Mouse (Mus musculus) neural tube, embryonic 15.5 days (tissue): ENCODE measurements around the gene Traf3. TPM values are rescaled to one million over a fixed set of nuclear protein-coding genes. Genes with fewer than 3 reads are reported as not detected.

ENCODE experiments used
- ATAC-seq: fragments of 200-750 bp; cut with Nextera tagmentation; 2 replicates; pipeline ENCODE4 v1.8.0; 2017; ENCODE audit warnings: mild to moderate bottlenecking, moderate TSS enrichment, moderate library complexity; ENCODE audit not compliant: low FRiP score
- H3K27ac ChIP-seq: fragments of 300-500 bp; sonication (generic); replicated peaks from 2 replicates; pipeline ENCODE4 v1.5.1; 2015; ENCODE audit warnings: mild to moderate bottlenecking, inconsistent platforms
- H3K27me3 ChIP-seq: fragments of 300-500 bp; sonication (generic); replicated peaks from 2 replicates; pipeline ENCODE4 v1.6.1; 2015; ENCODE audit warnings: inconsistent platforms
- H3K36me3 ChIP-seq: fragments of 300-500 bp; sonication (generic); 2 replicates; pipeline ENCODE4 v1.6.1; 2015; ENCODE audit warnings: inconsistent platforms
- H3K4me1 ChIP-seq: fragments of 300-500 bp; sonication (generic); 2 replicates; pipeline ENCODE4 v1.6.1; 2015; ENCODE audit warnings: inconsistent platforms
- H3K4me2 ChIP-seq: fragments of 300-500 bp; sonication (generic); 2 replicates; pipeline ENCODE4 v1.6.1; 2015; ENCODE audit warnings: inconsistent platforms, mild to moderate bottlenecking, moderate library complexity
- H3K4me3 ChIP-seq: fragments of 300-500 bp; sonication (generic); replicated peaks from 2 replicates; pipeline ENCODE4 v1.5.1; 2015; ENCODE audit warnings: mild to moderate bottlenecking, inconsistent platforms
- H3K9ac ChIP-seq: fragments of 300-500 bp; sonication (generic); replicated peaks from 2 replicates; pipeline ENCODE4 v1.6.1; 2015; ENCODE audit warnings: mild to moderate bottlenecking, inconsistent platforms
- H3K9me3 ChIP-seq: fragments of 300-500 bp; sonication (generic); replicated peaks from 2 replicates; pipeline ENCODE4 v1.6.1; 2016; ENCODE audit warnings: inconsistent platforms
- WGBS: fragments of 180-500 bp; shearing (Covaris S2); methylation state at CpG from one replicate; pipeline ENCODE4 v1.1.7; 2015; ENCODE audit warnings: mixed read lengths; 5-methylcytosine and 5-hydroxymethylcytosine counted together
- polyA plus RNA-seq: library from polyadenylated mRNA; unstranded; fragments of >200 nt; fragmentation: Nextera tagmentation; extraction: Ambion mirVana; gene quantifications from 2 replicates; pipeline ENCODE4 v1.2.1, GENCODE M21; 2015

Gene Traf3
- 16.9 and 19.0 TPM in 2 replicates for polyA plus RNA-seq

DNA sequence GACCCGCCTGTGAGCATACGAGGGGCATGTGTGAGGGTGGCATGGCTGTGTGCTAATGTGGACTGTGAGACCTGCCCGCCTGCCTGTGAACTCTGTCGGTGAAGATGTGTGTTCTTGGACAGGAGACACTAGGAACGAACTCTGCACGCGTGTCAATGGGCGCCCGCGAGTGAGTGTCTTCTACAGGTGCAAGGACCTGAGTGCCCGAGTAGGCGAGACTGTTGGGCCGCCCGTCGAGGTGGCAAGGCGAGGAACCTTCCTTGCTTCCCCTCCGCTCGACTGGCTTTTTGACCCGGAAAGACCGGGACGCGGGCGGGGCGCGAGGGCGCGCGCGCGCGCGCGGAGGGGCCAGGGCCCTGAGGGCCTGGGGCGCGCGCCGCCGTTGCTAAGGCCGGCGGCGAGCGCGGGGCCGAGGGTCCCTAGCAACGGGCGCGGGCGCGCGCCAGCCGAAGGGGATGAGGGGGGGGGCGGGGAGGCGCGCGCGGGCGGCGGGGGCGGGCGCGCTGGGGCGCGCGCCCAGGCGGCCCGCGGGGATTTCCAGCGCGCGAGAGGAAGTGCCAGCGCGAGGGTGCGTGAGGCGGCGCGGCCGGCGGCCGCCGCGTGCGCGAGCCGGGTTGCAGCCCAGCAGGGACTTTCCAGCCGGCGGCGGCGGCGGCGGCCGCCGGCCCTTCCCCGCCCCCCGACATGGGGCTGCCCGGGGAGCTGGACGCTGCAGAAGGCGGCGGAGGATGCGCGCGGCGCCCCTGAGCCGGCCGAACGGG lies at the start of gene Traf3:
Gene Traf3, plus strand, starts transcription at position 540 of the 761 bp plus-strand sequence.
- peak; percentile 16; the same call in 1 of the 2 replicates for ATAC-seq
- Histone ChIP-seq H3K4me3 (peak within 1 kb of the TSS; percentile 82), H3K36me3 (no peaks in the 10 kb centered on the region), H3K27me3 (no peaks in the 10 kb centered on the region), H3K9ac (peak within 1 kb of the TSS; percentile 76), H3K4me1 (peaks cover 64% of the 10 kb centered on the region), H3K27ac (peak within 1 kb of the TSS; percentile 86), H3K9me3 (no peaks in the 10 kb centered on the region), H3K4me2 (peak within 1 kb of the TSS; percentile 79)
- WGBS, result 6% methylated on average over 60 of the region's 105 CpGs

DNA sequence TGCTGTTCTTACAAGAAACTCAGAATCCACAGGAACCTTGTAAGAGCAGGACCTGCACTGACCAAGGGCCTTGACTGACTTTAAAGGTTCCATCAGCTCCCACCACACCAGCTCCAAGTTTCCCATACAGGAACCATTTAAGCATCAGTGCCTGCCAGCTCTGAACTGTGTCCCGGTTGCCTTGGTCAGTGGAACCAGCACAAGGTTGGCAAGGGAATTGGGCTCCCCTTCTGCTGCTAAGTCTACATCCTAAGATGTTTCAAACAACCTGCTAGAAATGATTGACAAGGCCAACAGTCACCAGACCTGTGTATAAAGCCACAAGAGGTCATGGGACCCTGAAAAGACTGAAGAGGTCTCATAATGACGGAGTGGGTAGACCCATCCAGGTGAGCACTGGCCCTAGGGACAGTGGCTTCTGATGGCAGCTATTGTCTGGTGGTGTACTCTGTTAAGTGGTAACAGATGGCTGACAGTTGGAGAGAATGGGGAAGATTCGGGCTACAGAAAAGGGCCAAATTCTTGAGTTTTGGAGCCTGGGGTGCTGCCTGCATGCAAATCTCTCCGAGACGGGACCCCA lies 46.6 kb upstream of the Traf3 start:
- Histone ChIP-seq H3K9me3 (no peaks in the 10 kb centered on the region), H3K9ac (no peak overlapping the region), H3K36me3 (peaks cover 15% of the 10 kb centered on the region), H3K4me1 (peaks cover 2% of the 10 kb centered on the region), H3K27me3 (no peaks in the 10 kb centered on the region), H3K27ac (no peak overlapping the region), H3K4me3 (no peak overlapping the region), H3K4me2 (no peak overlapping the region)
- ATAC-seq, result no peak
- 96% methylated on average over 5 of the region's 5 CpGs for WGBS

DNA sequence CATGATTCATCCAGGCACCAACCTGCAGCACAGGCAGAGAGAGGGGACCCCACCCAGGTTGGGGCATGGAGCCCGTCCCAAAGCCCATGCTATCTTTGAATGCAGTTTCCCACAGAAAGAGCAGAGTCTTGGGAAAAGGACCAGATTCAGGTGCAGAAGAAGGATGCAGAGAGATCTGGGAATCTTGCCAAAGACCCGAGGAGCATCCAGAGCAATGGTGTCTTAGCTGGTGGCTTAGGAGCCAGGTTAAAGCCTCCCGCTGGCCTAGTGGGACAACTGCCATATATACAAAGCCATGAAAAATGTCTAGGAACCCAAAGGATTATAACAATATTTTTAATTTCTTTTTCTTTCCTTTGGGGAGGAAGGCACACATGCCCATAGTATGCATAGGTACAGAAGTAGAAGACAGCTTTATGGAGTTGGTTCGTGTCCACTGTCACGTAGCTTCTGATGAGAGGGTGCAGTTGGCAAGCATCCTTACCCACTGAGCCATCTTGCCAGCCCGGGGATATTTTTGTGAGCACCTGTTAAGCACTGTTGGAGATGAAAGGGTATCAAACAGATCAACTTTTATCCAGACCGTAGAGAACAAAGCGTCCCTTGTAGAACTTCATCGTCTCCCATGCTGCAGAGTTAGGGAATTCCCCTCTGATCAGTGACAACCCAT lies 45.1 kb upstream of the Traf3 start:
- Histone ChIP-seq H3K27me3 (no peaks in the 10 kb centered on the region), H3K4me3 (no peak overlapping the region), H3K9me3 (no peaks in the 10 kb centered on the region), H3K27ac (no peak overlapping the region), H3K9ac (no peak overlapping the region), H3K36me3 (peaks cover 15% of the 10 kb centered on the region), H3K4me2 (no peak overlapping the region), H3K4me1 (peaks cover 10% of the 10 kb centered on the region)
- 90% methylated on average over 9 of the region's 9 CpGs for WGBS
- no peak for ATAC-seq

DNA sequence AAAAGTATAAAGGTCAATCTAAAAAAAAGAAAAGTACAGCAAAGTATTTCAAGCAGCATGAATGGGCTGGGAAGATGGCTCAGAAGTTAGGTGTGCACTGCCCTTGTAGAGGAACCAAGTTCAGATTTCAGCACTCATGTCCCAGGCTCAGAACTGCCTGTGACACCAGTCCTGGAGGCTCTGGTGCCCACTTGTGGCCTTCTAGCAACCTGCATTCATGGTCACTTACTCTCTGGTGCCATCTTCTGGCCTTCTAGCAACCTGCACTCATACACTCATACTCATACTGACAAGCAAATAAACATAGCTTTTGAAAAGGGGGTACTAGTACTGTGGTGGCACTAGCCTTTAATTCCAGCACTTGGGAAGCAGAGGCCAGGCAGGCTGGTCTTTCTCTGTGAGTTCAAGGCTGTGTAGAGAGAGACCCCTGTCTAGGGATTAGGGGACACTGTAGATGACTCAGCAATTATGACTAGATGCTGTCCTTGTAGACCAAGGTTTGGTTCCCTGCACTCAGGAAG lies 43.8 kb upstream of the Traf3 start:
- H3K4me2 ChIP-seq, result no peak overlapping the region
- no peak overlapping the region for H3K4me3 ChIP-seq
- no peak overlapping the region for H3K27ac ChIP-seq
- H3K9ac ChIP-seq, result no peak overlapping the region
- H3K9me3 ChIP-seq, result no peaks in the 10 kb centered on the region
- H3K36me3 ChIP-seq, result peaks cover 10% of the 10 kb centered on the region
- peaks cover 10% of the 10 kb centered on the region for H3K4me1 ChIP-seq
- no peak for ATAC-seq
- H3K27me3 ChIP-seq, result no peaks in the 10 kb centered on the region

DNA sequence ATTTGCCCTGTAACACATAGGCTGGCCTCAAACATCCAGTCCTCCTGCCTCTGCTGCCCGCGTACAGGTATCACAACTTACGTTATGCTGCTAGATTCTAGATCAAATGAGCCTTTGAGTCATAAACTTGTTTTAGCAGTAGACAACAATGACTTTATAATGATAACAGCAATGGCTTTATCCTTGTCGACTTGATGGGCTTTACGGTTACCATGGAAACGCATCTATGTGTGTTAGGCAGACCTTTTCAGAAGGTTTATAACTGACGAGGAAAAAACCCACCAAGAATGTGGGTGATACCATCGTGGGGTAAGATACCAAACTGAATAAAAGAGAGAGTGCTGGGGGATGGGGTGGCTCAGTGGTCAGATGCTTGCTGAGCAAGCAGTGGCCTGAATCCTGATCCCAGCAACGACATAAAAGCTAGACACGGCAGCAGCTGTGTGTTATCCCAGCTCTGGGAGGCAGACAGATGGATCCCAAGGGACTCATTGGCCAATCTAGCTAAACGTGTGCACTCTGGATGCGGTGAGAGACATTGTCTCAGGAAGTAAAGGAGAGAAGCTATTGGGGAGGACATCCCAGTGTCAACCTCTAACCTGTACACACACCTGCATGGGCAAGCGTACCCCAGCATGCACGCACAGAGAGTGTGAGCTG lies 41.4 kb upstream of the Traf3 start:
- Histone ChIP-seq H3K4me1 (peaks cover 10% of the 10 kb centered on the region), H3K36me3 (no peaks in the 10 kb centered on the region), H3K27ac (peak overlapping the region; percentile 29; the same call in 1 of the 2 replicates), H3K4me2 (peak overlapping the region; percentile 19; the same call in 1 of the 2 replicates), H3K4me3 (no peak overlapping the region), H3K9me3 (no peaks in the 10 kb centered on the region), H3K27me3 (no peaks in the 10 kb centered on the region), H3K9ac (no peak overlapping the region)
- ATAC-seq, result 0 out of 2 replicates have a peak, but pooled peaks have one; percentile 35
- 49% methylated on average over 14 of the region's 14 CpGs for WGBS

DNA sequence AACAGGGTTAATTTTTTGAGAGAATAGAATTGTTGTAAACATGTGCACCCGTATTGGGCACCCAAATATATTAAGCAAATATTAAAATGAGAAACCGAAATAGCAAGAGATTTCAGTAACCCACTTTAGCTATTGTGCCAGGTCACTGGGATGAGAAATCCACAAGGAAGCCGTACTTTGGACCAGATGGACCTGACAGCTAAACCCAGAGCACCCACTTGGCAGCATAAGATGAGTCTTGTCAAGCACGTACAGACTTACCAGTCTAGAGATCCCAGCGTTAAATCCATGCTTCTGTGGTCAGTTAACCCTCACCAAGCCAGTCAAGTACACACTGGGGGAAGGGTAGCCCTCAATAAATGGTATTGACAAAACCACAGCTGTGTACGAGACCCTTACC lies 40.5 kb upstream of the Traf3 start:
- no peak overlapping the region for H3K27ac ChIP-seq
- no peaks in the 10 kb centered on the region for H3K36me3 ChIP-seq
- no peaks in the 10 kb centered on the region for H3K9me3 ChIP-seq
- 76% methylated on average over 6 of the region's 6 CpGs for WGBS
- ATAC-seq, result no peak
- no peaks in the 10 kb centered on the region for H3K27me3 ChIP-seq
- no peak overlapping the region for H3K4me3 ChIP-seq
- no peak overlapping the region for H3K4me2 ChIP-seq
- H3K4me1 ChIP-seq, result peaks cover 10% of the 10 kb centered on the region
- no peak overlapping the region for H3K9ac ChIP-seq

DNA sequence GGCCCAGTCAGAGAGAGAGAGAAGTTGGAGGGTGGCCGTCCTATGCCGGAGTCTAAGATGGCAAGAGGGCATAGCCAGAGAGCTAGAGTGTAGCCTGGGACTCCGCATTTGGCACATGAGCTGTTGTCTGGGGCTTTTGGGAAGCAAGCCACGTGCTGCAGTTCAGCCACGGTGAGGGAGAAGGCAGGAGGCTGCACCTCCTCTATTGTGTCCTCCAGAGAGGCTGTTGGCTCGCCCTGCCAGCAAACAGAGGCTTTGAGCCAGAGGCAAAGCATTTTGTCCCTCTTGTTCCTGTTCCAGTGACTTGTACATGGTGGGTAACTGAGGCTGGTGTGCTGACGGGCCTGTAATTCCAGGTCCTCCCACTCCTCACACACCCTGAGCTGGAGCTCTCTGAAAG lies 32.0 kb upstream of the Traf3 start:
- Histone ChIP-seq H3K27me3 (no peaks in the 10 kb centered on the region), H3K4me2 (no peak overlapping the region), H3K9ac (no peak overlapping the region), H3K27ac (peak overlapping the region; percentile 54; the same call in 1 of the 2 replicates), H3K4me3 (no peak overlapping the region), H3K4me1 (0 out of 2 replicates have a peak, but pooled peaks cover 8% of the 10 kb centered on the region), H3K36me3 (no peaks in the 10 kb centered on the region), H3K9me3 (no peaks in the 10 kb centered on the region)
- no peak for ATAC-seq
- WGBS, result 78% methylated on average over 7 of the region's 7 CpGs

DNA sequence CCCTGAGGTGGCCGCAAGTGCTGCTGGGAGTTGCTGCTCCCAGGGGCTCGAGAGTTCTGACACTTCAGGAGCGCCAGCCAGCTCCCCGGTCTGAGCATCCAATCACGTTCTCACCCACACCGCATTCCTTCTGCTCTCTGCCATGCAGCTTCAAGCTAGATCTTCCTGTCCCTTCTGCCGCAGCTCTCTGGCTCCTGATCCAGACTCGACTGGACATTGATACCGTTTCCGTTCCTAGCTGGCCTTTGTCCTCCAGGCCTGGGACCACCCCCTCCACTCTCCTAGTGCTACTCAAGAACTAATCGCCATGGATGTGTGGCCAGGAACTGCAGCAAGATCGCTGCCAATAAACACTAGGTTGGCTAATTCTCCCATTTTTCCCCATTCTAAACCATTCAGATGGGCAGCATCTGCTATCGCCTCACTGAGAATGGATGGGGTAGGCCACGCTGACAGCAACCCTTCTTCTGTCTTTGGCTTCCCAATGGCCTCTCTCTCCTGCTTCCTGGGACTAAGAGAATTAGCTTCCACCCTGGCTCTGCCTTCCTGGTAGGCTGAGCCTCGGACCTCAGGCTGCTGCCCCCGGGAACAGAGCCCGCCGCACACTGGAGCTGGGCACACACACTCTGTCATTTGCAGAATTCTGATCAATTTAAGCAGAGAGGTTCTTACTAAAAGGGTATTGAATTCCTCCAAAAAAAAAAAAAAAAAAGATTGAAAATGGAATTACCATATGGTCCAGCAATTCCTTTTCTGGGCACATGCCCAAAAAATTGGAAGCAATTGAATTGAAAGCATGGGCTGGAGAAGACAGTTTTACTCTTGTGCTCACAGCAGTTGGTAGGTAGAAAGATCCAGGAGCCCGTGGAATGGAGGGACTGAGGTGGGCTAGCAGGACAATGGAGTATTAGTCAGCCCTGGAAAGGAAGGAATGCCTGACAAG lies 31.1 kb upstream of the Traf3 start:
- Histone ChIP-seq H3K4me2 (no peak overlapping the region), H3K27ac (0 out of 2 replicates have a peak overlapping the region, but pooled peaks have one; percentile 54), H3K36me3 (no peaks in the 10 kb centered on the region), H3K4me1 (0 out of 2 replicates have a peak, but pooled peaks cover 8% of the 10 kb centered on the region), H3K9ac (no peak overlapping the region), H3K4me3 (no peak overlapping the region), H3K9me3 (no peaks in the 10 kb centered on the region), H3K27me3 (no peaks in the 10 kb centered on the region)
- no peak for ATAC-seq
- WGBS, result 72% methylated on average over 19 of the region's 19 CpGs

DNA sequence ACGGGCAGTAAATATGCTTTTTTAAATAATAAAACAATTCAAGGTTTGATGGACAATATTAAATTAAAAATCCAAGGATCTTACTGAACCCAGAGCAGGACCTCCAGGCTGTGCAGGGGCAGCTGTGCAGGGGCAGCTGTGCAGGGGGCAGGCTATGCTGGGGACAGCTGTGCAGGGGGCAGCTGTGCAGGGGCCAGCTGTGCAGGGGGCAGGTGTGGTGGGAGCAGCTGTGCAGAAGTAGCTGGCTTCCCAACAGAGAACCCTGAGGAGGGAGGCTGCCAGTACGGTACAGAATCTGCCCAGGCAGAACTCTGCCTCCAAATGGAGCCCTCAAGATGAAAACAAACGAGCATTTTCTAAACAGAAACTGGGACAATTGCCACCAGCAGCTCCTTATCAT lies 30.2 kb upstream of the Traf3 start:
- no peaks in the 10 kb centered on the region for H3K9me3 ChIP-seq
- no peak overlapping the region for H3K4me2 ChIP-seq
- H3K36me3 ChIP-seq, result no peaks in the 10 kb centered on the region
- H3K27me3 ChIP-seq, result no peaks in the 10 kb centered on the region
- H3K4me3 ChIP-seq, result no peak overlapping the region
- H3K27ac ChIP-seq, result no peak overlapping the region
- WGBS, result 60% methylated on average over 3 of the region's 3 CpGs
- no peak; the same call in 1 of the 2 replicates for ATAC-seq
- no peak overlapping the region for H3K9ac ChIP-seq
- 0 out of 2 replicates have a peak, but pooled peaks cover 8% of the 10 kb centered on the region for H3K4me1 ChIP-seq

DNA sequence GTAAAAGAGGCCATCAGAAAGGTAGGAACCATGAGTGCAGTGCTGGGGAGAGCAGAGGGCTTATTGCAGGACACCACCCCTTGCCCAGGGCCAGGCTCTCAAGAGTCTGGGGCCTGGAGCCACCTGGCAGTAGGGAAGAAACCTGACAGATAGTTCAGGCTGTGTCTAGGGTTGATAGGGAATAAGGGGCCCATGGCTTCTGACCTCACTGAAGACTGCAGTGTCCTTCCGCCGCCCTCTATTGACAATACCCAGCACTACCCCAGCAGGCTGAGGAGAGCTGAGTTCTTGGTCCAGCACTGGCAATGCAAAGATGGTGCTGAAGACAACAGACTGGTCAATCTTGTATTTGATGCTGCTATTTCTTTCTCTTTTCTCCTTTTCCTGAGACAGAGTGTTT lies 29.1 kb upstream of the Traf3 start:
- 75% methylated on average over 2 of the region's 2 CpGs for WGBS
- ATAC-seq, result no peak
- no peak overlapping the region for H3K9ac ChIP-seq
- H3K9me3 ChIP-seq, result no peaks in the 10 kb centered on the region
- H3K27me3 ChIP-seq, result no peaks in the 10 kb centered on the region
- no peaks in the 10 kb centered on the region for H3K36me3 ChIP-seq
- H3K27ac ChIP-seq, result no peak overlapping the region
- no peak overlapping the region for H3K4me3 ChIP-seq
- H3K4me1 ChIP-seq, result 0 out of 2 replicates have a peak, but pooled peaks cover 8% of the 10 kb centered on the region
- H3K4me2 ChIP-seq, result no peak overlapping the region
